Mouse (Mus musculus): ENCODE data around the gene Bri3.

Bri3 gene

GRCm38 (mm10) chr5:144261309-144261708 is 17.1 kb downstream of the Bri3 start:
- no peak for DNase-seq (ENCODE audit: extremely low read depth, low read depth, low spot score)

GRCm38 (mm10) chr5:144261829-144262228 is 17.6 kb downstream of the Bri3 start:
- DNase-seq (ENCODE audit: extremely low read depth, low read depth, low spot score) = no peak

- no peak for DNase-seq (ENCODE audit: extremely low read depth, low read depth, low spot score)
These were observed 18.8 kb downstream of the Bri3 start for GRCm38 (mm10) chr5:144263082-144263481.

DNA sequence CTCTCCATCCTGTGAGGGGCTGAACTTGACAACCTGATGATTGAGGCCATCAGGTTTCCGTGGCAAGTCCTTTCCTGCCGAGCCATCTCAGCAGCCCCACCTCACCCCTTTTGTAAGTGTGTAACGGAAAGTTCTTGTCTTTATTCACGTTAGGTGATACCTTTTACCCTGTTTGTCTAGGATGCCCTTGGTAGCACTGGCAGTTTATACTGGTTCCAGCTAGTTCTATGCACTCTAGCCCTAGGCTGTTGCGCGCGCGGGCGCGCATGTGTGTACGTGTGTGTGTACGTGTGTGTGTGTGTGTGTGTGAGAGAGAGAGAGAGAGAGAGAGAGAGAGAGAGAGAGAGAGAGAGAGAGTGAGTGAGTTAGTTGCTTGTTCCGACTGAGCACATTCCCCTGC is 19.3 kb downstream of the Bri3 start:
- DNase-seq (ENCODE audit: extremely low read depth, low read depth, low spot score) = no peak

DNA sequence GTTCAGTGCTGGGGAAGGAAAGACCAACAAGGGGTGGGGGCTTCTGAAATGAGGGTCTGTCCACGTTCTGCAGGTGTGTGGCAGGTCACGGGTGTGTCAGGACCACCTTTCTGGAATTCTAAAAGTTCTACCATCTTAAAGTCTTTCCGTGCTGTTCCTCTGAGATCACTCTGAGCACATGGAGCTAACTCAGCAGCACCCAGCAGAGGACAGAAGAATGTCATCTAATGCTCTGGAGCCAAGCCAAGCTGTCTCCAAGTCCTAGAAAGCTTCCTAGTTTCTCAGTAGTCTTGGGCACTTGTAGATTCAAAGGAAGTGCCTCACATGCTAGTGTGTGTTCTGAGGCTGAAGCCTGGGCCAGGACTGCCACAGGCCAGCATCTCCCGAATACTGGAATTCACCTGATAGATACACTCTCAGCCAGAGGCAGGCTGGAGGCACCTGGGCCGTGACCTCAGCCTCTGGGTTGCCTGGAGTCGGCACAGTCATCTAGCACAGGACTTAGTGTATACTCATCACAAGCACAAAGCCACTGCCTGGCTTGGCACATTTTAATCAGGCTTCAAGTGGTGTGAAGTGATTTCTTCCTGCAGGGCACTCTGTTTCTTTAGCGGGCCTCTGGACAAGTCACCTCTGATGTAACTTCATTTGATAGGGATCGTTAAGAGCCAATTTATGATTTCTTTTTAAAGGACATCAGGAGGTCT is 23.5 kb downstream of the Bri3 start:
- no peak for DNase-seq (ENCODE audit: extremely low read depth, low read depth, low spot score)

DNA sequence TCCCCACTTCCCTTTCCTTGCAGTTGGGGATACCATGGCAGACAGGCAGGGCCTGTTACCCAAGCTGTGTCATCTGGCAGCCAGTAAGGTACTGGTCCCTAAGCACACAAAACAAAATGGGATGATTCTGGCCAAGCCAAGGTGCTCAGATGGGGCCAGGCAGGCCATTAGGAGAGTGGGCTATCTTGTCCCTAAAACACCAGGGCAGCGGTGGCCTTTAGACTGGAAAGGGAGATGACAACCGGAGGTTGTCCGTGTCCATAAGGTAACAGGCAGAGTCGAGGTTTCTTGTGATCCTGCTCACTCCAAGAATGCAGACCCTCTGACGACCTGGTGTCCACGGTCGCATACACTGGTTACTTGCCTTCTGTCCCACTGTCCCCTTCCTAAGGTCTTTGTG is 25.7 kb downstream of the Bri3 start:
- no peak for DNase-seq (ENCODE audit: extremely low read depth, low read depth, low spot score)

DNA sequence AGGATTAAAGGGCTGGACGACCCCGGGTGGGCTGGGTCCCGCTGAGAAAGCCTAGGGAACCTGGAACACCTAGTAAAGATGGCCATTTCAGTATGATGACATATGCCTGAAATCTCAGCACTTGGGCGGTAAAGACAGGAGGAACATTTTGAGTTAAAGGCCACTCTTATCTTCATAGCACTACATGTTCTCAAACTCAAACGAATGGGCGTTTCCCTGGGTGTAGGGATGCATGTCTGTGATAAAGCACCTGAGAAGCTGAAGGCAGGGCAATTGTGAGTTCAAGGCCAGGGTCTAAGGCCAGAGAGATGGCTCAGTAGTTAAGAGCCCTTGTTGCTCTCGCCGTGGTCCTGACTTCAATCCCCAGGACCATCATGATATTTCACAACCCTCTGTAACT is 26.2 kb downstream of the Bri3 start:
- DNase-seq (ENCODE audit: extremely low read depth, low read depth, low spot score) = no peak

DNA sequence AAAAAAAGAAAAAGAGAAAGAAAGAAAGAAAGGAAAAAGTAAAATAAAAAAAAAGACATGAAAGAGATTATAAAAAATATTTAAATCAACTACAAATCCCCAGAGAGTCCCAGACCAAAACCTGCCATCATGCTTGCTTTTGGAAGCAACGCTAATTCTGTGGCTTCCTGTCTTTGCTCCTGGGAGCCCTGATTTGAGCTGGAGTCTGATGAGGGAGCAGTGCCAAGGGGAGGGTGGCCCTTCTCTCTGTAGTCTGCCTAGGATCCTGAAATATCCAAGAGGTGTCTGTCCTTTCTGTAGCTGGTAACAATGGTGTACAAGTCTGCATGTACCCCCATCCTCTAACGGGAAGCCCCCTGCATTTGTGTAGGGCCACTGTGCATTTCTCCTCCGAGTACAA is 26.9 kb downstream of the Bri3 start:
- no peak for DNase-seq (ENCODE audit: extremely low read depth, low read depth, low spot score)

GRCm38 (mm10) chr5:144271772-144272171 is 27.5 kb downstream of the Bri3 start:
- DNase-seq (ENCODE audit: extremely low read depth, low read depth, low spot score) = no peak

- DNase-seq (ENCODE audit: extremely low read depth, low read depth, low spot score) = no peak
These were observed 30.7 kb downstream of the Bri3 start for GRCm38 (mm10) chr5:144274904-144275303.

- no peak for DNase-seq (ENCODE audit: extremely low read depth, low read depth, low spot score)
These were observed 32.8 kb downstream of the Bri3 start for GRCm38 (mm10) chr5:144276898-144277630.

GRCm38 (mm10) chr5:144278374-144278960 is 34.2 kb downstream of the Bri3 start:
- no peak for DNase-seq (ENCODE audit: extremely low read depth, low read depth, low spot score)

GRCm38 (mm10) chr5:144279081-144279541 is 34.9 kb downstream of the Bri3 start:
- DNase-seq (ENCODE audit: extremely low read depth, low read depth, low spot score) = peak; percentile 65

GRCm38 (mm10) chr5:144279926-144280325 is 35.7 kb downstream of the Bri3 start:
- DNase-seq (ENCODE audit: extremely low read depth, low read depth, low spot score) = no peak

GRCm38 (mm10) chr5:144282470-144283260 is 38.4 kb downstream of the Bri3 start:
- no peak for DNase-seq (ENCODE audit: extremely low read depth, low read depth, low spot score)

DNA sequence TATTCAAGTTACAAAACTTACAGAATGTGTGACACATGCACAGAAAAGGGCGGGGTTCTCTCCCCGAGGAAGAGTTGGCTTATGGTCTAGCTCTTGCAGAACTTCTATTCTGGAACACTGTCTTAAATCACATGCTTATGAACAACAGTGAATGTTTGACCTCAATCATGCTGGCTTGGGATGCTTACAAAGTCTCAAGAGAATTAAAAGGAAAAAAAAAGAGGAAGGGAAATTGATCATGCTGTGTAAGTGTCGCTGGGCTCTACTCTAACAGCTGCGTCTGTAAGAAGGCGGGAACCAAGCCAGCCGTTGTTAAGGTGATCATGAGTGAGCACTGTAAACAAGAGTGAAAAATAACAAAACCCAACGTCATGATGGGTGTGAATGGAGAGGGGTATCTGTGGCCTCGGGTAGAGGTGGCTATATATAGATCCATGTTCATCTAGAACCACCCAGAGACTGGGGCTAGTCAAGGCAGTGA is 39.4 kb downstream of the Bri3 start:
- no peak for DNase-seq (ENCODE audit: extremely low read depth, low read depth, low spot score)

DNA sequence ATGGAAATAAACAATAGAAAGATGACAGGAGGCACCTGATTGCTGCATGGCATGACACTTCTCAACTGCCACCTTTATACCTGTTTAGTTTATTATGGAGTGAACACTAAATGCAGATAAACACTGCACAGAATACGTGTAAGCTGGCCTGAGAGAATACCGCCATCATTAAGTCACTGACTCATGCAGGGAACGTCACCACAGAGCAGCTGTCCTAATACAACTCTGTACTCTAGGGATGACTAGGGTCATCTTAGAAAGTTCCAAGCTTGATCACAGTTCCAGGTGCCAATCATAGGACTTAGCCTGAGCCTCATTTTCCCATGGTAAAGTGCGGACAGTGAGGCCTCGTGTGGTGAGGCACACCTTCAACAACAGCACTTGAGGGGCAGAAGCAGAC is 40.4 kb downstream of the Bri3 start:
- DNase-seq (ENCODE audit: extremely low read depth, low read depth, low spot score) = no peak

DNA sequence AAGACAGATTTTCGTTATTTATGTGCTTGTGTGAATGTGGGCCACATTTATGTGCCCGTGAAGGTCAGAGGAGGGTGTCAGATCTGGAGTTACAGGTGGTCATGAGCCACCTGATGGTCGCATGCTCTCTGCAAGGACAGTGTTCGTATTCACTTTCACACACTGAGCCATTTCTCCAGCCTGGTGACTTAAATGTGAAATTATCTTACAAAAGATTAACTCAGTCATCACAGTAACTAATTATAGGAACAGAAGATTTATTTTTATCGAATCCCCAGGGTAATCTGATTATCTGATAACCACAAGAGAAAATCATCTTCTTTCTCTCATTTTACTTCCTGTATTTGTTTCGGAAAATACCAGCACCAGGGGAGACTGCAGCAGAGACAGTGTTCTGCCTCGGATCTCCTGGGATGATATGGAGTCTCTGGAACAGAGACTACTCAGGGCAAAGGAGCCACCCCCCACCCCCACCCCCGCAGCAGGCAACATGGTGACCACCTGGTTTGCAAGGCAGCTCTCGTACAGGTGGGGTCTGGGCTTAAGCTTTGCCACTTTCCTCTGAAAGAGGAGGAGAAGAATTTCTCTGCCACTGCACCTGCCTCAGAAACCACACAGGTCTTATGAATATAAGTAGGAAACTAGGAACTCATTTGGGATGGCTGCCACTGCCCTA is 42.5 kb downstream of the Bri3 start:
- DNase-seq (ENCODE audit: extremely low read depth, low read depth, low spot score) = no peak

- no peak for DNase-seq (ENCODE audit: extremely low read depth, low read depth, low spot score)
These were observed 43.1 kb downstream of the Bri3 start for GRCm38 (mm10) chr5:144287267-144287820.

DNA sequence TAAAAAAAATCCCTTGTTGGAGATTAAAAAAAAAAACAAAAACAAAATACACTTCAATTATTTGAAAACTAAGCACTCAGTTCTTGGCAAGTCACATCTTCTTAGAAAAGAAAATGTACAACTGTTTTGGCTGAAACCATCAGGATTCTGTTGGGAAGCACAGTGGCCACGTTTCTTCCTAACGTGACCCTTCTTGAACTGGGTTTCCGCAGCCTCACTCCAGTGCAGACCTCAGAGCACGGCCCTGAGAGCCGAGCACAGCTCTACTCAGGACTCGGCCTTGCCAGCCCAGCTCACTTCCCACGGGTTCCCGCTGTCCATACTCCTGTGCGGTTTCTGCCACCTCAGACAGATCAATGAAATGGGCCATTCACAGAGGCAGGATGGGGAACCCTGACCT is 44.2 kb downstream of the Bri3 start:
- no peak for DNase-seq (ENCODE audit: extremely low read depth, low read depth, low spot score)

Measured in fat pad, adult 2 months (tissue).